Mouse (Mus musculus) intestine, postnatal 0 days (tissue): Measurements from ENCODE around the gene B3gnt3. TPM values are rescaled to one million over a fixed set of nuclear protein-coding genes. Genes with fewer than 3 reads are reported as not detected.
A peak's percentile ranks its signal among the peaks of the same experiment; 100 is the strongest.

Experiments
- ATAC-seq: fragments of 200-750 bp; cut with Nextera tagmentation; 2 replicates; pipeline ENCODE4 v1.8.0; 2017; ENCODE audit warnings: mild to moderate bottlenecking, moderate TSS enrichment, moderate library complexity
- H3K27ac ChIP-seq: fragments of 300-500 bp; sonication (generic); 2 replicates; pipeline ENCODE4 v1.5.1; 2014; ENCODE audit warnings: mild to moderate bottlenecking, low read depth, low read length, moderate library complexity
- H3K27me3 ChIP-seq: fragments of 300-500 bp; sonication (generic); replicated peaks from 2 replicates; pipeline ENCODE4 v1.6.1; 2014; ENCODE audit warnings: low read length, mixed read lengths; ENCODE audit not compliant: control insufficient read depth, insufficient read depth
- H3K36me3 ChIP-seq: fragments of 300-500 bp; sonication (generic); 2 replicates; pipeline ENCODE4 v1.6.1; 2014; ENCODE audit warnings: mild to moderate bottlenecking, moderate library complexity; ENCODE audit not compliant: control insufficient read depth, insufficient read depth
- H3K4me1 ChIP-seq: fragments of 300-500 bp; sonication (generic); replicated peaks from 2 replicates; pipeline ENCODE4 v1.6.1; 2014; ENCODE audit warnings: antibody characterized with exemption, low read length, mixed read lengths; ENCODE audit not compliant: control insufficient read depth, insufficient read depth
- H3K4me2 ChIP-seq: fragments of 300-500 bp; sonication (generic); replicated peaks from 2 replicates; pipeline ENCODE4 v1.6.1; 2014; ENCODE audit warnings: low read depth, mild to moderate bottlenecking, moderate library complexity
- H3K4me3 ChIP-seq: fragments of 300-500 bp; sonication (generic); 2 replicates; pipeline ENCODE4 v1.5.1; 2014; ENCODE audit warnings: low read depth, low read length
- H3K9ac ChIP-seq: fragments of 300-500 bp; sonication (generic); 2 replicates; pipeline ENCODE4 v1.6.1; 2014; ENCODE audit warnings: mild to moderate bottlenecking, low read depth, low read length
- H3K9me3 ChIP-seq: fragments of 300-500 bp; sonication (generic); 2 replicates; pipeline ENCODE4 v1.6.1; 2016; ENCODE audit warnings: mixed run types; ENCODE audit not compliant: control insufficient read depth
- CTCF ChIP-seq: sonication (generic); IDR thresholded peaks from 2 replicates; pipeline ENCODE4 v1.5.1; 2016; ENCODE audit warnings: low read depth, mild to moderate bottlenecking, control low read depth, antibody characterized with exemption, moderate library complexity
- WGBS: fragments of 180-500 bp; shearing (Covaris S2); extraction: QIAGEN DNeasy Blood & Tissue Kit; methylation state at CpG from one replicate; pipeline ENCODE4 v1.1.7; 2014; 5-methylcytosine and 5-hydroxymethylcytosine counted together
- polyA plus RNA-seq: library from polyadenylated mRNA; unstranded; fragments of >200 nt; fragmentation: Nextera tagmentation; extraction: Ambion mirVana; gene quantifications from 2 replicates; pipeline ENCODE4 v1.2.1, GENCODE M21; 2015

The B3gnt3 gene
- polyA plus RNA-seq, 1 experiment from 2014 or later, result 33.5 TPM

DNA sequence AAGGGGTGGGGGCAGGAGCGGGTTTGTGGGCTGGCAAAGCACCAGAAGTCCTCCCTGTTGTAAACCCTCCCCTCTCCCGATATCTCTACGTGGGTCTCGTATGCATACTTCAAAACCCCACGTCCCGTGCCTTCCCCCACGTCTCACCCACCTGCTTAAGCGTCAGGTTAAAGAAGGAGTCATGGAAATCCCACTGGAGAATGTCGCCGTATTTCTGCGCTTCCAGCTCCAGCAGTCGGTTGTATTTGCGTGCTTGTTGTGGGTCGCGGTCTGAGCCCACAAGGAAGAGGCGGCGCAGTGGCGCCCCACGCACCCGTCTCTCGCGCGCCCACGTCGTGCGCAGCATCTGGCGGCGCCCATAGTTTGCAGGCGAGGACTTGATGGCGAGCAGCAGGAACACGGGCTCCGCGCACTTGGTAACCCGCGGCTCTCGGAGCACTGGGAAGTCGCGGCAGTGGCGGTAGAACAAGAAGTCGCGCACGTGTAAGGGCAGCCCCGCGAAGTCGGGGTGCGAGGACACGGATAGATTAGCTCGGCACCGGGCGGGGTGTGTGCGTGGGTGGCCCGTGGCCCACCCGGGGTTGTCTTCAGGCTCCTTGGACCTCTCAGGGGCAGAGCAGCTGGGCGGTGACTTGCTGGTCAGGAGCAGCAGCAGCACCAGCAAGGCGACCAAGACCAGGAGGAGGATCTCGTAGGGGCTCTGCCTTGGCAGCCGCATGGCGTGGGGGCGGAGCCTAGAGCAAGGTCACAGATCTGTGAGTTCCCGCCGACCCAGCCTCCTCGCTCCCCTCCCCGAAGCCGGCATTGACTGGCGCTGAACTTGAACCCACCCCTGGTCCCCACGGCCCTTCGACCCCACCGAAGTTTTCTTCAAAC is 8.2 kb downstream of the B3gnt3 start:
- H3K4me2 ChIP-seq, result no peak overlapping the region
- 0 out of 2 replicates have a peak, but pooled peaks have one; percentile 20 for ATAC-seq

DNA sequence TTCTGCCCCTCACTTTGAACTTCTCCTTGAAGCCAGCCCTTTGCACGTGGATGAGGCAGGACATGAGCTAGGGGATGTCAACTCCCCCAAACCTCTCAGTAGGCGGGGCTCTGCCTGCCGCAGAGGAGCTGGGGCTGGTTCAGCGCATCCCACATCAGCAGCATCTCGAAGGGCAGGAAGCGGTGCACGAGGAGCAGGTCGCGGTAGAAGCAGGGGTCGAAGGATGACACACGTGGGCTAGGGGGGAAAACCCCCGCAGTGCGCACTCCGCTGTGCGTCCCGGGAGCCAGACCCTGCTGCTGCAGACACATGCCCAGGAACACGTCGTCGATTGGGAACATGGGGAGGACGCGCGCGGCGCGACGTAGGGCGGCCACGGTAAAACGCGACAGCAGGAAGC is 9.1 kb downstream of the B3gnt3 start:
- H3K36me3 ChIP-seq, result peaks cover 19% of the 10 kb centered on the region; the same call in 1 of the 2 replicates
- 44% methylated on average over 30 of the region's 30 CpGs for WGBS
- H3K4me2 ChIP-seq, result no peak overlapping the region
- H3K4me1 ChIP-seq, result no peaks in the 10 kb centered on the region
- H3K27me3 ChIP-seq, result peaks cover 50% of the 10 kb centered on the region
- H3K4me3 ChIP-seq, result no peak overlapping the region
- H3K9ac ChIP-seq, result no peak overlapping the region
- H3K27ac ChIP-seq, result no peak overlapping the region
- no peak for ATAC-seq
- H3K9me3 ChIP-seq, result no peaks in the 10 kb centered on the region
- no peak for TF ChIP-seq CTCF

More for the DNA sequence above, 8.2 kb downstream of the B3gnt3 start:
- peaks cover 19% of the 10 kb centered on the region; the same call in 1 of the 2 replicates for H3K36me3 ChIP-seq
- H3K27ac ChIP-seq, result no peak overlapping the region
- H3K9ac ChIP-seq, result no peak overlapping the region
- WGBS, result 33% methylated on average over 68 of the region's 68 CpGs
- no peaks in the 10 kb centered on the region for H3K4me1 ChIP-seq
- no peak overlapping the region for H3K4me3 ChIP-seq
- H3K9me3 ChIP-seq, result no peaks in the 10 kb centered on the region
- no peak for TF ChIP-seq CTCF
- H3K27me3 ChIP-seq, result peaks cover 41% of the 10 kb centered on the region

DNA sequence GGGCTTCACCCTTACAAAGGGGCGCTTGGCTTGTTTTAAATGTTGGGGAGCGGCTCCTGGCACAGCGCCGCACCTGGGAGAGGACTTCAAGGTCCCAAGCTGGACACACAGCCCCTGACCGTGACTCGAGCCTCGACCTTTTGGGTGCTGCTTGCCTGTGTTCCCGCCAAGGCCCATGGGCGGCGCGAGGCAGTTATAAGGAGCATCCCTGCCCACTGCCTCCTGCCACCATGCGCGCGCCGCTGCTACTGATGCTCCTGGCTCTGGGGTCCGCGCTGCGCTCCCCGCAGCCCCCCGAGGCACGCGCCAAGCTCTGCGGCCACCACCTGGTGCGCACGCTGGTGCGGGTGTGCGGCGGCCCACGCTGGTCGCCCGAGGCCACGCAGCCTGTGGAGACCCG is 12.6 kb downstream of the B3gnt3 start, which contains the start of gene Insl3:
Insl3 (plus strand) TSS at position 187 of the 400 bp plus-strand sequence.
- Histone ChIP-seq H3K9me3 (no peaks in the 10 kb centered on the region), H3K27ac (no peak within 1 kb of the TSS), H3K4me2 (no peak within 1 kb of the TSS), H3K36me3 (peaks cover 19% of the 10 kb centered on the region; the same call in 1 of the 2 replicates), H3K4me3 (no peak within 1 kb of the TSS), H3K9ac (no peak within 1 kb of the TSS), H3K4me1 (peaks cover 4% of the 10 kb centered on the region; the same call in 1 of the 2 replicates), H3K27me3 (peaks cover 82% of the 10 kb centered on the region)
- no peak for ATAC-seq
- no peak for TF ChIP-seq CTCF
- 12% methylated on average over 33 of the region's 33 CpGs for WGBS

DNA sequence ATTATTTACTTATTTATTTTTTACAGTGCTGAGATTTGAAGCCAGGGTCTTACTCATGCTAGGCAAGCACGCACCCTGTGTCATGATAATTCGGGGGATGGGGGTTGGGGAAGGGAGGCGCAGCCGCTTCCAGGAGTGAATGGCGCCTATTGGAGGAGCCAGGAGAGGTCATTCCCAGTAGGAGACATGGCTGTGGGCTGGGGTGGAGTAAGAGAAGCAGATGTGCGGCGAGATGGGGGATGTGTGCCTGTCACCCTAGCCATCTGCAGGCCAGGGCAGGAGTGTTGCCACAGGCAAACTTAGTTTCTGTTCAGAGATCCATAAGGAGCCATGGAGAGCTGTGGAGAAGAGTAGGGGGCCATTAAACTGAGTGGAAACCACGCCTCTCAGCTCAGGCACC is 14.0 kb downstream of the B3gnt3 start:
- no peak for TF ChIP-seq CTCF
- peaks cover 70% of the 10 kb centered on the region for H3K27me3 ChIP-seq
- ATAC-seq, result no peak

DNA sequence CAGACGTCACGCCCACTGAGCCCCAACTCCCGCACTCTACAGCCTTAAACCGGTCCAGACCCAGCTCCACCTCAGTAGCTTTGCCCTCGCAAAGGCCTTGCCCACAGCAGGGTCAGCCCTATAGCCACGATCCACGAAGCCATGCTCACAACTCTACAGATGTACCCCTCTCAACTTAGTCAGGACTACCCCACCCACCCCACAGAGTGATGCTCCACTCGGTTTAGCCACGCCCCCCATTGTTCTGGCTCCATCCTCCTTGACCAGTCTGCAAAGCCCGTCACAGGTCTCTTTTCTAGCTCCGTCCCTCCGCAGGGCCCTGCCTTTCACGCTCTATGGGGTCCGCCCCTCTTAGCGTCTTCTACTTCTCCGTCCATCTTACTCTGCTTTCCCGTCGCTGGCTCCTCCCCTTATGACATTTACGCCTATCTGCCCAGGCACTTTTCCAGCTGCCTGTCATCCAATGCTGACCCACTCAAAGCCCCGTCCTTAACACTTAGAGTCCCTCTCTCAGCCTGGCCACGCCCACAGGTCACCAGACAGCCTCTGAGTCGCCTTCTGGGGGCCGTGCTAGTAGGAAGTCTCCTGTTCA is 15.3 kb downstream of the B3gnt3 start:
- peak; percentile 16; the same call in 1 of the 2 replicates for ATAC-seq
- peaks cover 71% of the 10 kb centered on the region for H3K27me3 ChIP-seq
- WGBS, result 7% methylated on average over 23 of the region's 23 CpGs
- TF ChIP-seq CTCF, result no peak
- peaks cover 13% of the 10 kb centered on the region; the same call in 1 of the 2 replicates for H3K36me3 ChIP-seq
- H3K9ac ChIP-seq, result no peak overlapping the region
- no peaks in the 10 kb centered on the region for H3K9me3 ChIP-seq
- H3K27ac ChIP-seq, result no peak overlapping the region
- peaks cover 4% of the 10 kb centered on the region; the same call in 1 of the 2 replicates for H3K4me1 ChIP-seq
- peak overlapping the region; percentile 23 for H3K4me3 ChIP-seq
- H3K4me2 ChIP-seq, result peak overlapping the region; percentile 52

More for the DNA sequence above, 14.0 kb downstream of the B3gnt3 start:
- Histone ChIP-seq H3K9ac (no peak overlapping the region), H3K4me3 (no peak overlapping the region), H3K4me2 (no peak overlapping the region), H3K4me1 (peaks cover 4% of the 10 kb centered on the region; the same call in 1 of the 2 replicates), H3K27ac (no peak overlapping the region), H3K36me3 (peaks cover 17% of the 10 kb centered on the region; the same call in 1 of the 2 replicates), H3K9me3 (no peaks in the 10 kb centered on the region)
- WGBS, result 14% methylated on average over 8 of the region's 8 CpGs

DNA sequence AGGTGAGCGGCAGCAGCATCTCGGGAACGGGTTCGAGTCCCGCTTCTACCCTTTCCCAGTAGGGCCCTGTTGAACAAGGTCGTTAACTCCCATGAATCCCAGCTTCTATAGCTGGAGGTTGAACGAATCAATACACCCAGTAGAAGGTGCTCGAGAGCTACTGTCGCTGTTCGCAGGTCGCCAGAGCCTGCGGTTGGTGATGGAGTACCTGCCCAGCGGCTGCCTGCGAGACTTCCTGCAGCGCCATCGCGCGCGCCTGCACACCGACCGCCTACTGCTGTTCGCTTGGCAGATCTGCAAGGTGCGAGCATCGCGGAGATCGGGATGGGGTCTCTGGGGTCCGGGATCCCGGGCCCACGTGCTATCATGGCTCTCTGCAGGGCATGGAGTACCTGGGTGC is 16.0 kb downstream of the B3gnt3 start:
- no peak overlapping the region for H3K27ac ChIP-seq
- H3K27me3 ChIP-seq, result peaks cover 67% of the 10 kb centered on the region
- H3K4me2 ChIP-seq, result peak overlapping the region; percentile 52
- 0 out of 2 replicates have a peak overlapping the region, but pooled peaks have one; percentile 13 for H3K4me3 ChIP-seq
- peak; percentile 7; the same call in 1 of the 2 replicates for ATAC-seq
- H3K9ac ChIP-seq, result no peak overlapping the region
- TF ChIP-seq CTCF, result peak; percentile 61
- peaks cover 15% of the 10 kb centered on the region; the same call in 1 of the 2 replicates for H3K36me3 ChIP-seq
- peaks cover 4% of the 10 kb centered on the region; the same call in 1 of the 2 replicates for H3K4me1 ChIP-seq
- H3K9me3 ChIP-seq, result no peaks in the 10 kb centered on the region
- WGBS, result 7% methylated on average over 29 of the region's 29 CpGs
